Mouse (Mus musculus): Measurements from ENCODE around the gene Mthfsd.

The Mthfsd gene

DNA sequence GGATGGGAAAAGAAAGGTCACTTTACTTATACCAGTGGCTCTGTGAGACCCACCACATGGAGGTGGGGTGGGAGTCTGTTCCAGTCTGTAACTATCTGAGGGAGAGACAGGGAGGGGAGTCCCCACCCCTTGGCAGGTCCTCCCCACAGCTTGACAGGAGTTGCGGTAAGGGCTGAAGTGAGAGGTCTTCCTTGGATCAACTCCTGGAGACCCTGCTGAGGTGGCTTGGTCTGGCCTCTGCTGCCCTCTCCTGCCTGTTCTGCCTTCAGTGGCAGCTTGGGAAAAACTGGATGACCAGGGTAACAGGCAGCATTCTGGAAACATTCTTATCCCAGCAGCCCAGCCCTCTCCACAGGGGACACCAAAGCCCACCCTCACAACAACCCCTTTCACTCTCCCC lies 17.5 kb downstream of the Mthfsd start:
- in situ Hi-C loops (cut with MboI, MseI): loop anchor here (5.0 to 25.0 kb wide), 3 partner anchors 113 to 453 kb away; partner anchors contain the start of gene 1190005I06Rik

DNA sequence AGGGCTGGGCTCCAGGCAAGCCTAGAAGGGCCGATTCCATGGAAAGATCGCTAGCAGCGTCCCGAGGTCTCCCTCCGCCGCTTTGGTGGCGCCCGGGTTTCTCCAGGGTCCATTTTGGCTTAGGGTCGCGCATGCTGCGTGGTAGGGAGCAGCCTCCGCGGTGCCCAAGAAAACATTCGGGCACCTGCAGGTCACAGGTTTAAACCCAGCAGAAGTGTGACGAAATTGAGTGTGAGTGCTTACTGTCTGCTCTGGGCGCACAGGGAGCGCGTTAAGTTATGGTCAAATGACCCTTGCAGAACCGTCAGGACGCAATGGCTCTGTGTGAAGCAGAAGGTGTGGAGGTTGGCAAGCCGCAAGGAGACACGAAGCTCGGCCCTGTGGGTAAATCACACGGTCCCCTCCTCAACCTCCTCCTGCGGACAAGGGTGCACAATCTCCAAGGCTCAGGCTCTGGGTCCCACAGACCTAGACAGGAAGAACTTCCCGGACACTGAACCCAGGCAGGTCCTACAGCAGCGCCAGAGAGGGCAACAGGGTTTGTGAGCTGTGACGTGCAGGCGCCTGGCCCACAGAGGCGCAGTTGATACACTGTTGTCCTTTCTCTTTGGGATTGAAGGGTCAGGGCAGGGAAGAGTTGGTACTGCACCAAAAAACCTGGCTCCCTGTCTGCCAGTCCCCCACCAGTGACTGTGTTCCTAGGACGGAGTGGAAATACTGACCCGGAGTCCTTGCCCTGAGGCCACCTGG lies 18.4 kb downstream of the Mthfsd start:
- in situ Hi-C loops (cut with MboI, MseI): loop anchor here (5.0 to 25.0 kb wide), 3 partner anchors 113 to 453 kb away; partner anchors contain the start of gene 1190005I06Rik

DNA sequence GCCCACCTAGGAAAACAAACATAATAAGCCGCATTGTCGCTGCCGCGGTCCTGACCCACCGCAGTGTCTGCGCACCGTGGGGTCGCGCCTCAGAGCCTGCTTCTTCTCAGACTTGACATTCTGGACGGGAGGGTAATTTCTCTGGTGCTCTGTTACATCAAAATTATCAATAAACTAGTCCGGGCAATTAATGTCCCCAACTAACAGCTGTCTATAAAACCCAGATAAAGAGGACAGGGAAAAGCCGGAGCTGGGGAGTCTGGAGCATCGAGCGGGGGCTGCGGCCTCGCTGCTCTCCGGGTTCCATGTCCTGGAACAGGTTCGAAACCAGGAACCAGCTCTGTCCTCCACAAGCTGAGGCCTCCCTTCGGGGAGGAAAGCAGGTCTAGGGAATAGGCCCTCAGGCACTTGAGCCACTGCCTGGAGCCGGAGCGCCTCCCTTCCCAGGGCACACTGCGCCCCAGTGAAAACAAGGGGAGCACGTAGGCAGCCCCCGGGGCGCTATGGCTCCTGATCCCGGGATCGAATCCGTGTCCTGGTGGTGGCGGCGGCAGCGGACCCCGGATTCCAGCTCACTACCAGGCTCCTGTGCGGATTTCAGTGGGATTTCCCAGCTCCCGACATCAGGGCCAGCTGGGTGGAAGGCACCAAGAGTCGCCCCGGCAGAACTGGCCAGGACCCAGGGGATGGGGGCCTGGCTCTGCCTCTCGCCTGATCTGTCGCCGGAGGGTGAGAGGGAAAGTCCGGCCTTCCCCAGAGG lies 19.1 kb downstream of the Mthfsd start:
- in situ Hi-C loops (cut with MboI, MseI): loop anchor here (25.0 kb wide), 1 partner anchor 452 kb away; the partner anchor contains the start of gene 1190005I06Rik

DNA sequence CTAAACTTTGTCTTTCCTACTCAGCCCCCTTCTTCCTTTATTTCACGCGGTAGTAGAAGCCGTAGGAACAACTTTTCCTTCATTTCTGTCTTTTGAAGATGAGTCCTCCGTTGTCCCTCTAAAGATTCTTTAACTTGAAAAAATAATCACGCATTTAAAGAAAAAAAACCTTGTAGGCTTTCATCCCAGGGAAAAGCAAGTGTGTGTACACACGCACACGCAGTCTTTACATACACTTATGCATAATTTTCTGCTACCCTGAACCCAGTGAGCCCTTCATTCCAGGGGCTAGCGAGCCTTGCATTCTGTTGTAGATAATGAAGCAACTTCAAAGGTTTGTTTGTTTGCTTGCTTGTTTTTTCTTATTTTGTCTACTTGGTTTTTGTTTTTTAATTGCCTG lies 19.9 kb downstream of the Mthfsd start:
- in situ Hi-C loops (cut with MboI, MseI): loop anchor here (25.0 kb wide), 1 partner anchor 451 kb away; the partner anchor contains the start of gene 1190005I06Rik

DNA sequence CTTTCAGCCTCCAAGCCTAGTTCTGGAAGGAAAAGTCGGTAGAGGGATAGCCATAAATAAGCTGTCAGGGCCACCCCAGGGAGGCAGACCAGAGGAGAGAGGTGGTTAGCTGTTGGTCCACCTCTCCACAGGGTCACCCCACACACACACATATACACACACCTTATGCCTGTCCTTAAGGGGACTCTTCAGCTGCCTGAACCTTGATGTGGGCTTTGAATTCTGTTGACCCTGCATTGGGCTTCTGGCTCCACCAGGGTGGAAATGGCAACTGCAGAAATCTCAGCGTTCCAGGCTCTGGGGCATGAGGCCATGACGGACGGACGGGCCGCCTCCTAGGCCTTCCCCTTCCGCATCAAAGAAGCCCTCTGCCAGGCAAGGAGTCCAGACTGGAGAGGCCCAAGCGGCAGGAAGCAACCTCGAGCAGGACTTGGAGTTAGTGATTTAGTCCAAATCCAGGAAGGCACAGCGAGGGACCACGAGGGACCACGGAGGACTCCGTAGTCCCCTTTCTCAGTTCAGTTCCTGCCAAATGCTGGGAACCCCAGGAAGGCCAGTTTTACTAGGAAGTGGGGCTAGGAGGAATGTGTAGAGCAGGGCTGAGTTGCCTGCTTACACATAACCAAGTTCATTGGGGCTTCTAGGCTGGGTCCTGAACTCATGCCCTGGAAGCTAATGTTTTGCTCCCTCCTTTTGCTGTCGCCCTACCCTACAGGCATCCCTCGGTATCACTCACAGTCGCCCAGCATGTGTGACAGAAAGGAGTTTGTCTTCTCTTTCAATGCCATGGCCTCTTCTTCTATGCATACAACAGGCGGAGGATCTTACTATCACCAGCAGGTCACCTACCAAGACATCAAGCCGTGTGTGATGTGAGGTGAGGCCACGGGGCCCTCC lies 21.9 kb downstream of the Mthfsd start:
- in situ Hi-C loops (cut with MboI, MseI): loop anchor here (25.0 kb wide), 1 partner anchor 449 kb away; the partner anchor contains the start of gene 1190005I06Rik

DNA sequence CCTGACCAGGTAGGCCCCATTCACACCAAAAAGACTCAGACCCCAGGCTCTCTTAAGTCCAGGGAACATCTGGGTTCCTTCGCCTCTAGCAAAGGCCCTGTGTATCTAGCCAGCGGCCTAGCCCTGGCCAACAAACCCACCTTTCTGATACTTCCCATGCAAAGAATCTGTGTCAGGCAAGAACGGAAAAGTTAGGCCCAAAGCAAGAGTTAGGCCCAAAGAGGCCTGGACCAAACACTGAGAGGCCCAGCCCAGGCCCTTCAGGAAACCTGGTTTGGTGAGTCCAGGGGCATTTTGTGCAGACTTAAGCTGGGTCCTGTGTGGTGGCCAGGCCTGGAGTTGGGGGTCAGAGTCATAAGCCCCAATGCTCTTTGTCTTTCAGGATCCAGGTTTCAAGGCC lies 22.6 kb downstream of the Mthfsd start:
- in situ Hi-C loops (cut with MboI, MseI): loop anchor here (25.0 kb wide), 1 partner anchor 448 kb away; the partner anchor contains the start of gene 1190005I06Rik

DNA sequence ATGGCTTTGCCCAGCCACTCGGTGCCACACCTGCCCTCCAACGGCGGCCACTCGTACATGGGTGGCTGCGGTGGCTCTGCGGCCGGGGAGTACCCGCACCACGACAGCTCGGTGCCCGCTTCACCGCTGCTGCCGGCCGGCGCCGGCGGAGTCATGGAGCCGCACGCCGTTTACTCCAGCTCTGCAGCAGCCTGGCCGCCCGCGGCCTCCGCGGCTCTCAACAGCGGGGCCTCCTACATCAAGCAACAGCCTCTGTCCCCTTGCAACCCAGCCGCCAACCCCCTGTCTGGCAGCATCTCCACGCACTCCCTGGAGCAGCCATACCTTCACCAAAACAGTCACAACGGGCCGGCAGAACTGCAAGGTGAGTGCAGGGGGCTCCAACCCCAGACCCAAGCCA lies 23.2 kb downstream of the Mthfsd start:
- in situ Hi-C loops (cut with MboI, MseI): loop anchor here (25.0 kb wide), 1 partner anchor 448 kb away; the partner anchor contains the start of gene 1190005I06Rik

DNA sequence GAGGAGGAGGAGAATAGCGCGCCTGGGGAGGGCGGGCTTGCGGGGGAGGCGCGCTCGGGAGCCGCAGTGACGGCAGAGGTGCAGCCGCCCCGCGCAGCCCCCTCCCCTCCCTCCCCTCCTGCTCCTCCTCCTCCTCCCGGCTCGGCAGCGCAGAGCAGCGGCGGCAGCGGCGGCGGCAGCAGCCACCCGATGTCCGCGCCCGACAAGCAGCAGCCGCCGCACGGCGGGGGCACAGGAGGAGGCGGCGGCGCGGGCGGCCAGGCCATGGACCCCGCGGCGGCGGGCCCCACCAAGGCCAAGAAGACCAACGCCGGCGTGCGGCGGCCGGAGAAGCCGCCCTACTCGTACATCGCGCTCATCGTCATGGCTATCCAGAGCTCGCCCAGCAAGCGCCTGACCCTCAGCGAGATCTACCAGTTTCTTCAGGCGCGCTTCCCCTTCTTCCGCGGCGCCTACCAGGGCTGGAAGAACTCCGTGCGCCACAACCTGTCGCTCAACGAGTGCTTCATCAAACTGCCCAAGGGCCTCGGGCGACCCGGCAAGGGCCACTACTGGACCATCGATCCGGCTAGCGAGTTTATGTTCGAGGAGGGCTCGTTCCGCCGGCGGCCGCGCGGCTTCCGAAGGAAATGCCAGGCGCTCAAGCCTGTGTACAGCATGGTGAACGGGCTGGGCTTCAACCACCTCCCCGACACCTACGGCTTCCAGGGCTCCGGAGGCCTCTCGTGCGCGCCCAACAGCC lies 23.8 kb downstream of the Mthfsd start, which contains the start of gene Foxf1:
Gene Foxf1 (plus strand): TSS at position 177 of the 742 bp plus-strand sequence.
- in situ Hi-C loops (cut with MboI, MseI): loop anchor here (25.0 kb wide), 1 partner anchor 447 kb away; the partner anchor contains the start of gene 1190005I06Rik

DNA sequence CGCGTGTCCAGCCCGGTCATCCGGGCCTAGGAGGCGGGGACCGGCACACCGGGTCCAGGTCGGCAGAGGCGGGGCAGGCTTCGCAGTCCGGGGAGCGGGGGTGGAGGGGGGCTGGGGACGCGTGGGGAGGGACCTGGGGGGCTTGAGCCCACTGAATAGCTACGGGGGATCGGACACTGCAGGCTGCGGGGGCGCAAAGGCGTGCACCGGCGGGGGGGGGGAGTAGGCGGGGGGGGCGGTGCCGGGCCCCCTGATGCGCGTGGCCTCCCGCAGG lies 24.3 kb downstream of the Mthfsd start:
- in situ Hi-C loops (cut with MboI, MseI): loop anchor here (25.0 kb wide), 1 partner anchor 447 kb away; the partner anchor contains the start of gene 1190005I06Rik

DNA sequence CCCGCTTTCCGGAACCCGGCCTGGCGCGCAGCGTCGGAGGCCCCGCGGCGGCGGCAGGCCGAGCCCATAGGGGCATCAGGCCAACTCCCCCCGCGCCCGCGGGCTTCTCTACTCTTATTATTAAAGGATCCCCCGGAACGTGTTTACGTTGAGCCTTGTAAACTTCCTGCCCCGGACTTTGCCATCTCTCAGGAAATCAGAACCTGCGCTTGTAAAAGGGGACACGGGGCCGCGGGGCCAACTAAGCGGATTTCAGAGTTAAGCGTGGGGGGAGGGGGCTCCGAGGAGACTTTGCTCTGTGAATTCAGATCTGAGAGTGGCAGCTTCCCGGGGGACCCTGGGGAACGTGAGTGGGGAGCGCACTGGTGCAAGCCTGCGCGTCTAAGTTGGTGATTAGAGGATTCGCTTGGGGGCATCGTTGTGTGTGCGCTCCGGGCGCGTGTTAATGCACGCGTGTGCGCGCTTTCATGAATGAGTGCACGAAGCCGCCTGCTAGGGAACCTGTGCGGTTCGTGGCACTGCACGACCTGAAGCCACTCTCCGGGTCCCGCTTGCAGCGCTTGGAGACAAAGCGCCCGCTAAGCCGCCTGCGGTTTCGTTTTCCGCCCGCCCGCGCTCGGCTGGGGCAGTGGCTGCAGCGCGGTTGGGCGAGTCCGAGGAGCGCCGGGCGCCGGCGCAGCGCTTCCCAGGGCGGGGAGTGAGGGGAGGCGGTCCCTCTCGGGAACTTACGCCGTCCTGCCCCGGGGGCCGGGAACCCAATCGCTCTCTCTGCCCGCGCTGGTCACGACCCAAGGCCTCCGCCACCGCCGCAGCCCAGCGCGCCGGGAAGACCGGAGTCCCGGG lies 24.9 kb downstream of the Mthfsd start:
- in situ Hi-C loops (cut with MboI, MseI): loop anchor here (25.0 kb wide), 1 partner anchor 446 kb away; the partner anchor contains the start of gene 1190005I06Rik

DNA sequence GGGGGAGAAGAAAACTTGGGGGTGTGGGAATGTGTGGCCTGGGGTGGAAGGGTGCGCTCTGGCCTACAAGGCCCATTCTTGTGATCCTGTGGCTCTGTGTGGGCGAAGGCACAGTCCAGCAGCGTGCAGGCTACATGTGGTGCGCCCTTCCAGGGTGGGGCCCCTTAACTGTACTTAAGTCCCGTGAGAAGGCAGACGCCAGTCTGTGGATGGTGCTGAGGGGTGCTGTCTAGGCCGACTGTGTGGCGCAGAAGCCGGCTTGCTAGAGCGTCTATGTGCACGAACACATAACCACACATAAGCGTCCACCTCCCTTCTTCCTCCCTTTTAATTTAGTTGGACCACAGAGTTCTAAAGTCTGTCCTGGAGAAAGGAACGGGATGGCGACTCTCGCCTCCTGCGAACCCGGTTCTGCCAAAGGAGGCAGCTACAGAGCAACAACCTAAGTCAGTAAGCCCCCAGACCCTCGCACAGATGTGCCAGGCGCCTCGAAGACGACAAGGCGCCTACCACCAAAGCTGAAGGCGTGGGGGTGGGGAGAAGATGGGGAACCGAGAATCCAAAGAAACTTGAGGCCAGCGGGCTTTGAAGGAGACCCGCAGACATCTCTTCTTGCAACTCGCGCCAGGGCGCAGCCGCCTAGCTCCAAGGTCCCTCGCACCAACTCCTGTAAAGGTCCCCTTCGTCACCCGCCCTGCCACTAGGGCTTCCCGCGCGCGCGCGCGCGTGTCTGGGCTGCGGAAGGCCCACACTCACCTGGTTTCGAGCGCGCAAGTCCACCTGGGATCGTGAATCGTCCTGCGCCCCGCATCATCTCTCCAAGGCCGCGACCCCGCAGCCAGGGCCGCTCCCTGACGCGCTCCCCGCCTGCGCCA lies 25.7 kb downstream of the Mthfsd start:
- in situ Hi-C loops (cut with MboI, MseI): loop anchor here (25.0 kb wide), 1 partner anchor 445 kb away; the partner anchor contains the start of gene 1190005I06Rik

DNA sequence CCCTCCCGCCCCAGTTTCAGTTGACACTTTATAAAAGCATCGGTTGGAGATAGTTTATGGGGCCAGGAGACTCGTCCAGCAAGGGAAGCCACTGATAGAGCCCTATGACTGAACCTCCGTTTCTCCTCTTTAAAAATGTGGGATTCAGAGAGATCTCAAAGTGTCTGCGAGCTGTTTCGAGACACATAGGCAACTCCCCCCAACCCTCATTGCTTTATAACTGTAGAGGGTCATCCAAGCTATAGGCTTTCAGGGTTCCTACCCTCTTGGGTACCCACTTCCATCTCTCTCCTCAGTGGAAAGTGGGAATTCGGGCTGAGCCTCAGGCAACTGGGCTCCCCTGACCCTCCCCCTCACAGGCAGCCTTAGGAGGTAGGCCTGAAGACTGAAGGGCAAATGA lies 26.8 kb downstream of the Mthfsd start:
- in situ Hi-C loops (cut with MboI, MseI): loop anchor here (25.0 kb wide), 1 partner anchor 444 kb away; the partner anchor contains the start of gene 1190005I06Rik

DNA sequence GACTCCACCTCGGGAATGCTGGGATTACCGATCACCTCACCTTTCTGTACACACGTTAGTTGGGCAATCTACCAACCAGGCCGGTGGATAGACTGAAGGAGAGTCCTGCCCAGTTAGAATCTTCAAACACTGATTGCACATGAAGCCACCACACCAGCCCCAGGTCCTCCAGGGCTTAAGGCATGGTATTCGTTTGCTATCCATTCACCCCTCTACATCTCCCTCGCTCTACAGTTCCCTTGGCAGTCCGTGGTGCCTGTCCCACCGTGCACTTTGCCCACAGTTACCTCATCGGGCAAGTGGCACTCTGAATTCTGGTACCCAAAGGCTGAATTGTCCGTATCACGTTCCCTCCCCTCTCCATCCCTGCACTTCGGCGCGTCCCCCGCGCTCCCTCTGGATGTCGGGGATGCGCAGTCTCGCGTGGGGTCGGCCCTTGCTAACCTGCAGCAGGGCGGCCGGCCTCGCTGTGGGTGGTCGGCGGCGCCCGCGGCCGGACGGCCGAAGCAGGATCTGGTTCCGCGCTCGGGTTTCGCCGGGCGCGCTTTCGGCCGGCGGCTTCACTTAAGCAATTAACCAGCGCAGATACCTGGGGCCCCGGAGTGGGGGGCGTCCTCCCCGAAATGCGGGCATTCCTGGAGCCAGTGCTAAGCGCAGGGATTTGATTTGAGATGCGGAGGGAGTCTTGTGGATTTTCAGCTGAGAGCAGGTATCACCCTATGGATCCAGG lies 27.7 kb downstream of the Mthfsd start:
- in situ Hi-C loops (cut with MboI, MseI): loop anchor here (25.0 kb wide), 1 partner anchor 443 kb away; the partner anchor contains the start of gene 1190005I06Rik

DNA sequence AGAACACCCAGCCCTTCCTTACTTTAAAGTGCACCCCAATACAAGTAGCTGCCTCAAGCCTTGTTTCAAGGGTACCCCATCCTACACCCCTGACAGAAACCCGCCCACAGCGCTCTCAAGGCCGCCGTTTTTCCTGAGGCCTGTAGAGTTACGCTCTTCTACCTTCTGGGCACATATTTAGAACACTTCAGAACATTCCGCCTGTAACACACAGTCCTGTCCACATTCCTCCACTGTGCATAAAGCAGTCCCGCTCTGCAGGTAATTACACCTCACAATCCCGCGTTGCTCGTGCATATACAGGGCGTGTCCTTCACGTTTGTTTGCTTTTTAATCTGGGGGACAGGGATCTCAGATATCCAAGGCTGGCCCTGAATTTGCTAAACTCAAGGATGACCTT lies 28.2 kb downstream of the Mthfsd start:
- in situ Hi-C loops (cut with MboI, MseI): loop anchor here (25.0 kb wide), 1 partner anchor 443 kb away; the partner anchor contains the start of gene 1190005I06Rik

DNA sequence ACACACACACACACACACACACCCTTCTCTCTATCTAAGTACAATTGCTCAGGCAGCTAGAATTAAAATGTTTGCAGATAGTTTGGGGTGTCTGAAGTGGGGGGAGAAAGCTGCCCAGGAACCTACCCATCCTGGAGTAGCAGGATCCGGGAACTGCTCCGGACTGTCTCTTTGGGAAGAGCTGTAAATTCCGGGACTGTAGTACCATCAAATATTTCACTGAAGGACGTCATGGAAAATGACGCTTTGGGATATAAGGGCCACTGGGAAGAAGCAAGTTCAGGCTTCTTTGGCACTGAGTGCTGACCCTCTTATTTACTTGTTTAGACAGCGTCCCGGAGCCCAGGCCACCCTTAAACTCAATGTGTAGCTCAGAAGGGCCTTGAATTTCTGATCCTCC lies 29.0 kb downstream of the Mthfsd start:
- in situ Hi-C loops (cut with MboI, MseI): loop anchor here (25.0 kb wide), 1 partner anchor 442 kb away; the partner anchor contains the start of gene 1190005I06Rik

DNA sequence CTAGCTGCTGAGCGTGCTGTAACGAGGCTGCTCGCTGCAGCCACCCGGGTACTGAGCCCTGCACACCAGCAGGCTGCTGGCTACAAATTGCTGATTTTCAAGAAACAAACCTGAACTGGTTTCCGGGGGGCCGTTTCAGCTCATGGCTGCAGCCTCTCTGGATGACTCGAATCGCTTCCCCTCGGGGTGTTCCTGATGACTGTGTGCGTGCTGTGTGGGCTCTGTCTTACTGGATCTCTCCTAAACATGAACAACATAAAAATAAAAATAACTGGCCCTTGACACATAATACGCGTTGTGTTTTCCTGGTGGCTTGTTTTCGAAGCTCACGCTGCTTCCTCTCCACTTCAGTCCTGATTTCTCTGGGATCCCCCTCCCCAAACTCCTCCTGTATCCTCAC lies 29.5 kb downstream of the Mthfsd start:
- in situ Hi-C loops (cut with MboI, MseI): loop anchor here (25.0 kb wide), 1 partner anchor 441 kb away; the partner anchor contains the start of gene 1190005I06Rik

DNA sequence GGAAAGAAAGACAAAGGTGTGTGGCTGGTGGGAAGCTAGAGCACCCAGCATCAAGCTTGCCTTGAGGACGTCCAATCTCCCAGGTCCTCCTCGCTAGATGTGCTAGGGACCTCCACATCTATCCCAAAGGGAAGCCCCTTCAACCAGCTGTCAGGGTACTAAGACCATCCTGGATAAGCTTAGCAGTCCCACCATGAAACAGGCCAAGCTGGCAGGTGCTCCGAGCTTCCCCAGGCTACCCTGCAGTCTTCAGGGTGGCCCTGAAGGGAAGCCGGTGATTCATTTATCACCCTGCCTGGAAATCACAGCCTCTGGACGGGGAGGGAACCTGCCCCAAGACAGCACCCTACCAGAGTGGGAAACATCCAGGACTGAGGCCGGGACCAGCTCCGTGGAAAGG lies 31.6 kb downstream of the Mthfsd start:
- in situ Hi-C loops (cut with MboI, MseI): loop anchor here (25.0 kb wide), 1 partner anchor 439 kb away; the partner anchor contains the start of gene 1190005I06Rik
